Mouse (Mus musculus) intestine, postnatal 0 days (tissue): Measurements from ENCODE around the gene Wfdc12. TPM values are rescaled to one million over a fixed set of nuclear protein-coding genes. Genes with fewer than 3 reads are reported as not detected.

ENCODE experiments used
- ATAC-seq: fragments of 200-750 bp; cut with Nextera tagmentation; 2 replicates; pipeline ENCODE4 v1.8.0; 2017; ENCODE audit warnings: mild to moderate bottlenecking, moderate TSS enrichment, moderate library complexity
- H3K27ac ChIP-seq: fragments of 300-500 bp; sonication (generic); 2 replicates; pipeline ENCODE4 v1.5.1; 2014; ENCODE audit warnings: mild to moderate bottlenecking, low read depth, low read length, moderate library complexity
- H3K27me3 ChIP-seq: fragments of 300-500 bp; sonication (generic); replicated peaks from 2 replicates; pipeline ENCODE4 v1.6.1; 2014; ENCODE audit warnings: low read length, mixed read lengths; ENCODE audit not compliant: control insufficient read depth, insufficient read depth
- H3K36me3 ChIP-seq: fragments of 300-500 bp; sonication (generic); 2 replicates; pipeline ENCODE4 v1.6.1; 2014; ENCODE audit warnings: mild to moderate bottlenecking, moderate library complexity; ENCODE audit not compliant: control insufficient read depth, insufficient read depth
- H3K4me1 ChIP-seq: fragments of 300-500 bp; sonication (generic); replicated peaks from 2 replicates; pipeline ENCODE4 v1.6.1; 2014; ENCODE audit warnings: antibody characterized with exemption, low read length, mixed read lengths; ENCODE audit not compliant: control insufficient read depth, insufficient read depth
- H3K4me2 ChIP-seq: fragments of 300-500 bp; sonication (generic); replicated peaks from 2 replicates; pipeline ENCODE4 v1.6.1; 2014; ENCODE audit warnings: low read depth, mild to moderate bottlenecking, moderate library complexity
- H3K4me3 ChIP-seq: fragments of 300-500 bp; sonication (generic); 2 replicates; pipeline ENCODE4 v1.5.1; 2014; ENCODE audit warnings: low read depth, low read length
- H3K9ac ChIP-seq: fragments of 300-500 bp; sonication (generic); 2 replicates; pipeline ENCODE4 v1.6.1; 2014; ENCODE audit warnings: mild to moderate bottlenecking, low read depth, low read length
- H3K9me3 ChIP-seq: fragments of 300-500 bp; sonication (generic); 2 replicates; pipeline ENCODE4 v1.6.1; 2016; ENCODE audit warnings: mixed run types; ENCODE audit not compliant: control insufficient read depth
- CTCF ChIP-seq: sonication (generic); IDR thresholded peaks from 2 replicates; pipeline ENCODE4 v1.5.1; 2016; ENCODE audit warnings: low read depth, mild to moderate bottlenecking, control low read depth, antibody characterized with exemption, moderate library complexity
- WGBS: fragments of 180-500 bp; shearing (Covaris S2); extraction: QIAGEN DNeasy Blood & Tissue Kit; methylation state at CpG from one replicate; pipeline ENCODE4 v1.1.7; 2014; 5-methylcytosine and 5-hydroxymethylcytosine counted together
- polyA plus RNA-seq: library from polyadenylated mRNA; unstranded; fragments of >200 nt; fragmentation: Nextera tagmentation; extraction: Ambion mirVana; gene quantifications from 2 replicates; pipeline ENCODE4 v1.2.1, GENCODE M21; 2015

Gene Wfdc12
- polyA plus RNA-seq, 1 experiment from 2014 or later = not detected

DNA sequence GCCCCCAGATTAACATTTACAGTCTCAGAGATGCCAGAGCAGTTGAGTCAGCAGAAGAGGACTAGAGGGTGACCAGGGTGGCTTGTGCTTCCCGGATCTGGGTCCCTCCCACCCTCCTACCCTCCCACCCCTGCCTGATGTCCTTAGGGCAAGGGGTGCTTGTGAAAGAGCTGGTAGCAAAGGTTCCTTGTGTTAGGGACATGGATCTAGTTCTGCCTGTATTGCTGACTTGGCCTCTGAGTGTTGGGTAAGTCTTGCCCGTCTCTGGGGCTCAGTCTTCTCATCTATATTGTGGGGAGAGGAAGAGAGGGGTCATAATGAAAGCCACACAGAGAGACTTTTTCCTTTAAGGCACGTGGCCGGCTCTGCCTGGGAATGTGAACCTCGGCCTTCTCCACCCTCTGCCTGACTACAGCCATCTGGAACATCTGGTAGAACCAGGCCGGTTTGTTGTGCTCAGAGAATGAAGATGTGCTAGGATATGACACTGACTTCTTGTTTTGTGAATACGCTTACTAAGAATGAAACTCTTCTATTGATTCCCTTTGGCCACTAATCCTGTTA, 7.6 kb downstream of the Wfdc12 start, which contains the start of gene Wfdc5:
Gene Wfdc5, minus strand, starts transcription at position 51 of the 564 bp plus-strand sequence.
- H3K4me3 ChIP-seq = no peak within 1 kb of the TSS
- no peak for TF ChIP-seq CTCF
- no peak within 1 kb of the TSS for H3K4me2 ChIP-seq
- no peaks in the 10 kb centered on the region for H3K4me1 ChIP-seq
- H3K27me3 ChIP-seq = no peaks in the 10 kb centered on the region
- ATAC-seq = no peak
- no peak within 1 kb of the TSS for H3K27ac ChIP-seq
- no peaks in the 10 kb centered on the region for H3K36me3 ChIP-seq
- no peak within 1 kb of the TSS for H3K9ac ChIP-seq
- WGBS = 61% methylated on average over 7 of the region's 7 CpGs
- H3K9me3 ChIP-seq = no peaks in the 10 kb centered on the region

DNA sequence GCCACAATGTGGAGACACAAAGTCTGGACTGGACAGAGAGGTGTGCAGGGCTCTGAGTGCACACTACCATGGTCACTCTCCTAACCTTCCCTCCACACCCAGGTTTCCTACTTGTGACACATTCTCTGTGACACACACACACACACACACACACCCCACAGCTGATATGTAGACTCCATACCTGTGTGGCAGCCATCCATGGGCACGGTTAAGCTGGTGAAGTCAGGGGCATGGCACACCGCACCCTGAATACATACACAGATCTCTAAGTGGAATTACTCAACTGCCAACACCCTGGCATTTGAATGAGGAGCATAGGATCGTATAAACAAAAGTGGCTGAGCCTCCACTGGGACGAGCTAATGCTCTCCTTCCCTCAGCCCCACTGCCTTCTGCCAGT, 9.6 kb downstream of the Wfdc12 start:
- ATAC-seq = no peak
- Histone ChIP-seq H3K9me3 (no peaks in the 10 kb centered on the region), H3K36me3 (no peaks in the 10 kb centered on the region), H3K4me3 (no peak overlapping the region), H3K4me1 (no peaks in the 10 kb centered on the region), H3K9ac (no peak overlapping the region), H3K27me3 (no peaks in the 10 kb centered on the region), H3K27ac (no peak overlapping the region), H3K4me2 (no peak overlapping the region)
- WGBS = 72% methylated on average over 4 of the region's 4 CpGs
- no peak for TF ChIP-seq CTCF

DNA sequence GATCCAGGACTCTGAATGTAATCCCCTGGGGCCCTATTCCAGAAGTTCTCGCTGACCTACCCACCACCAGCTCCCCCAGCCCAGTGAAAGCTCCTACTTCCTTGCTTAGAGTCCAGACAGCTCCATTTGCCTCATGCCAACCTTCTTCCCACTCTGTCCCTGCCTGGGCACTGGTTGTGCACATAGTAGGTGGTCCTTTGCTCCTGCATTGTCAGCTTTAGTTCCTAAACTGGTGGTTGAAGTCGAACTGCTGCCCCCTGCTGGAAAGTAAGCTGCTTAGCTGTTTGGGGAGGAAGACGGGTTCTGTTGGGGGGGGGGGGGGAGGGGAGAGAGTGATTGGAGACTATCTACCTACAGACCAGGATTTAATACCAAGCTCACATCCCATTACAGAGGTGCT, 10.3 kb downstream of the Wfdc12 start:
- no peak overlapping the region for H3K9ac ChIP-seq
- H3K4me1 ChIP-seq = no peaks in the 10 kb centered on the region
- no peaks in the 10 kb centered on the region for H3K36me3 ChIP-seq
- no peak for ATAC-seq
- H3K27me3 ChIP-seq = no peaks in the 10 kb centered on the region
- 37% methylated on average over 3 of the region's 3 CpGs for WGBS
- no peak overlapping the region for H3K4me2 ChIP-seq
- H3K27ac ChIP-seq = no peak overlapping the region
- no peak overlapping the region for H3K4me3 ChIP-seq
- peak; percentile 64 for TF ChIP-seq CTCF
- H3K9me3 ChIP-seq = no peaks in the 10 kb centered on the region

DNA sequence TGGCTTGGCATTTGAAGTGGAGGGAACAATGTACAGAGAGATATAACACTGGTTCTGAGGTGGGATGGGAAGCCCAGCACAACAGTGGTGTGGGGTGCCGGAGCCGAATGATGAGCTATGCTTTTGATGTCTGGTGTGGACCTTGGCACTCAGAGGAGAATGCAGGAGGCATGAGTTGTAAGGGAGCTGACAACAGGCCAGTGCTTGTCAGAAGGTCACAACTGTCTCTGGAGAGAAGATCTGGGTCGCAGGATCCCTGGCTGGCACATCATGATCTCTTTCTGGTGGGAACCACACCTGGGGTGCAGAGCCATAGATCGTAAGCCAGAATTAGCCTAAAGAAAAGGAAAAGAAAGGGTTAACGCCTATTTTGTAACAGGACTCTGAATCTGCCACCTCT, 12.6 kb downstream of the Wfdc12 start:
- H3K36me3 ChIP-seq = no peaks in the 10 kb centered on the region
- H3K4me1 ChIP-seq = no peaks in the 10 kb centered on the region; the same call in 1 of the 2 replicates
- 72% methylated on average over 5 of the region's 5 CpGs for WGBS
- H3K27me3 ChIP-seq = no peaks in the 10 kb centered on the region
- no peak overlapping the region for H3K4me3 ChIP-seq
- no peaks in the 10 kb centered on the region for H3K9me3 ChIP-seq
- H3K9ac ChIP-seq = no peak overlapping the region
- no peak for TF ChIP-seq CTCF
- ATAC-seq = no peak
- no peak overlapping the region for H3K4me2 ChIP-seq
- no peak overlapping the region for H3K27ac ChIP-seq

DNA sequence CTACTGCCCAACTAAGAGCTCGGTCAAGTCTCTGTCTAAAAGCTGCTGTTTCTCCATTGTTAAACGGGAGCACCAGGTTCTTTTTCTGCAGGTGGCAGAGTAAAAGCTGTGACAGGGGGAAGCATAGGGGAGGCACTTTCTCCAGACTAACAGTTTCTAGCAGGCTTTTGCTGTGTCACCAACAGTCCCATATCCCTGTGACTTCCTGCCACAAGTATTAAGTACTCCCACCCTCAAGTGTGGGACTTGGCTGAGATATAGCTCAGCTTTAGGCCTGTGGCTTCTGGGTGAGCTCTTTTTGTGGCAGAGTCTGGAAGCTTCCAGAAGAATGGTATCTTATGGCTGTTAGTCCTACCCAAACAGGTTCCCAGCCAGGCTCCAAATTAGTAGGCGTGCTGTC, 14.6 kb downstream of the Wfdc12 start:
- ATAC-seq = no peak
- no peak overlapping the region for H3K4me3 ChIP-seq
- 80% methylated on average over 3 of the region's 3 CpGs for WGBS

DNA sequence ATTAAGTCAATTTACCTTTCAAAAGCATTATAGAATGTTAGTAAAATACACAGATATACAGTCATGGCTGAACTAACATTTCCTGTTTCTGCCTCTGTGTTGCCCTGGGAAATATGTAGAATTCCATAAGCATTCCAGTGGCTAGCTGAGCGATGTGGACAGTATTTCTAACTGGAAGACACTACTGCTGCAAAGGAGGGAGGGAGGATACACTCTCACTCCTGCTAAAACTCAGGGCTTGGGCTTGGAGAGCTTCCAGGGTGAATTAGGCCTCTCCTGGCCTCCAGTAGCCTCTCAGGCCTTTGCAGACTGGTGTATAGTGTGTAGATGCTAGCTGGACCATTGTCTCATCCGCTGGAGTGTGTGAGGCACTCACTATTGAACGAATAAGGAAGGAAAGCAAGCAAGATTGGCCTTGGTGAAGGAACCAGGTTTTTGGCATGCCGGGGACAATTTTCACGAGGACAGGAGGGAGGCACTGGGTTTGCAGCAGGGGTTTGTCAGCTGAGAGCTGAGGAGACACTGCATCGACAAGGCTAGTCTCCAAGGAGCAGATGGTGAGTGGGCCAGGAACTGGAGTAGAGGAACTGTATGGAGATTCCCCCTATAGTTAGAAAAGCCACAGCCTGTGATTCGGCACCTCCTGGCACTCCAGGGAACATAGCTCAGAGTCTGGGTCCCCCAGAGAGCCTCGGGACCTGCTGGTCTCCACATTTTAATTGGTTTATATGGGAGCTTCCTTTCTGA, 15.6 kb downstream of the Wfdc12 start:
- no peak for ATAC-seq
- TF ChIP-seq CTCF = no peak
- WGBS = 70% methylated on average over 8 of the region's 8 CpGs
- peaks cover 18% of the 10 kb centered on the region for H3K27me3 ChIP-seq
- peaks cover 4% of the 10 kb centered on the region; the same call in 1 of the 2 replicates for H3K4me1 ChIP-seq
- H3K9ac ChIP-seq = no peak overlapping the region
- H3K4me2 ChIP-seq = no peak overlapping the region
- H3K36me3 ChIP-seq = no peaks in the 10 kb centered on the region
- H3K27ac ChIP-seq = no peak overlapping the region
- no peaks in the 10 kb centered on the region for H3K9me3 ChIP-seq
- H3K4me3 ChIP-seq = no peak overlapping the region

More for the DNA sequence above, 14.6 kb downstream of the Wfdc12 start:
- Histone ChIP-seq H3K9me3 (no peaks in the 10 kb centered on the region), H3K27ac (no peak overlapping the region), H3K27me3 (peaks cover 8% of the 10 kb centered on the region), H3K36me3 (no peaks in the 10 kb centered on the region), H3K4me1 (peaks cover 3% of the 10 kb centered on the region; the same call in 1 of the 2 replicates), H3K9ac (no peak overlapping the region), H3K4me2 (no peak overlapping the region)
- TF ChIP-seq CTCF = no peak
